Mouse (Mus musculus): Measurements from ENCODE around the gene Trpm3. TPM values are rescaled to one million over a fixed set of nuclear protein-coding genes. Genes with fewer than 3 reads are reported as not detected.

Gene Trpm3
- polyA plus RNA-seq, 1 experiment = 0.12 TPM

DNA sequence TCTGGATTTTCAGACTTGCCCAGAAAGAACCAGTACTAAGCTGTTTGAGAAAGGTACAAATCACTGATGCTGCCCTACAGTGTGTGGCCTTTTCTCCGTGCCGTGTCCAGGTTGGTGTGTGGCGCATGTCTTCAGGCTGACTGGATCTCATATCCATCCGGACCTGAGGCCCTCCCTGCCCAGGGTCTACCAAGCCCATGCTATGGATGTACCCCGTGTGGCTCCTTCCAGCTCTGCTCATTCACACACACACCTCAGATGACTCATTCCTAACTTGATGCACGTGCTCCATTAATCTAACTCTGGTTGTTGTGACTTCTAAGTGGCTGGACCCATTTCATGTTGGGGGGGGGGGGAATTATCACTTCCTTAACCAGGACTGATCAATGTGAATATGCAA lies 789.5 kb downstream of the Trpm3 start:
- 93% methylated on average over 6 of the region's 6 CpGs for whole genome bisulfite sequencing
- no peak for TF ChIP-seq POLR2A (IDR thresholded peaks at IDR 0.05; ENCODE audit: borderline replicate concordance, extremely low read depth, low read depth, low read length)
- TF ChIP-seq CTCF (IDR thresholded peaks at IDR 0.05; ENCODE audit: insufficient read depth, low read length) = no peak
- H3K4me1 ChIP-seq (ENCODE audit: control insufficient read depth, insufficient read depth, low read length) = peaks cover 5% of the 10 kb centered on the region; the same call in 1 of the 2 replicates

DNA sequence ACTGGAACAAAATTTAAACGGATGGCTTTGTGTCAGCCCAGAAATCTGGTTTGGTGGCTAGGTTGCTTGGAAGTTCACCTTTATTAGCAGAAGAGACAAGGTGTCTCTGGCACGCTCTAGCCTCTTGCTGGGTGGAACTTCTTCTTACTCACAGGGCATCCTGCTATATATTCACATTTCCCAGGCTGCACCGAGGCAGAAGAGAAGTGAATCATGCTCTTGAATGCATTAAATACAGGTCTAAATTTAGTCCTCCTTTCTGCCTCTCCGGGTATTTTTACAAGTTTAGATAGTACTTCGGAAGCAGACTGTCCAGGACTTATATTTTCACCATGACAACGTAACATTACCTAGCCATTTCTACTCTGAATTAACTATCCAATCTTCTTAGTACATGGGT lies 790.9 kb downstream of the Trpm3 start:
- TF ChIP-seq POLR2A (IDR thresholded peaks at IDR 0.05; ENCODE audit: borderline replicate concordance, extremely low read depth, low read depth, low read length) (no peak), CTCF (IDR thresholded peaks at IDR 0.05; ENCODE audit: insufficient read depth, low read length) (no peak)
- no peak overlapping the region for H3K4me3 ChIP-seq (replicated peaks; ENCODE audit: extremely low read depth, low read depth, low read length)
- WGBS = 82% methylated on average over 6 of the region's 6 CpGs
- H3K4me1 ChIP-seq (ENCODE audit: control insufficient read depth, insufficient read depth, low read length) = peaks cover 5% of the 10 kb centered on the region; the same call in 1 of the 2 replicates
- no peak for DNase-seq

More for the DNA sequence above, 789.5 kb downstream of the Trpm3 start:
- no peak for DNase-seq
- H3K4me3 ChIP-seq (replicated peaks; ENCODE audit: extremely low read depth, low read depth, low read length) = no peak overlapping the region

DNA sequence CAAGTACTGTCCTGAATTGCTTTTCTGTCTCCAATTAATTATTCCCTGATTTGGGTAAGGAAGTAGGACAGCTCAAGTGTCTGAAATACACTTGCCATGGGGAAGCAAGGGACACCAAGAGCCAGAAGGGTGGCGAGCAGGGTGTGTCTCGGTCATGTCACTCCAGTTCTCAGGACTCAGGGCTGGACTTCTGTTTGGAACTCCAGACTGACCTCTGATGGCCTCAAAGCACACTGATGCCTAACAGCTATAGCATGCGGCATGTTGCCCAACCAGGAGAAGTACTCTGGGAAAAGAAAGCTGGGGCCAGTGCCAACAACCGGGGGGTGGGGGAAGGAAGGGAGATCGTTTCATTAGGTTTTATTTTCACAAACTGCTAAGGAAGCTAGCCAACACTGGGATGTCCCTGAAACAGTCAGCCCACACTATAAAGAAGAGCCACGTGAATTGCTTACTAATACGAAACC lies 791.6 kb downstream of the Trpm3 start:
- WGBS = 26% methylated on average over 7 of the region's 7 CpGs
- peak; percentile 28 for DNase-seq
- TF ChIP-seq POLR2A (IDR thresholded peaks at IDR 0.05; ENCODE audit: borderline replicate concordance, extremely low read depth, low read depth, low read length) (no peak), CTCF (IDR thresholded peaks at IDR 0.05; ENCODE audit: insufficient read depth, low read length) (no peak)
- Histone ChIP-seq H3K4me3 (replicated peaks; ENCODE audit: extremely low read depth, low read depth, low read length) (no peak overlapping the region), H3K4me1 (ENCODE audit: control insufficient read depth, insufficient read depth, low read length) (peaks cover 5% of the 10 kb centered on the region; the same call in 1 of the 2 replicates)

DNA sequence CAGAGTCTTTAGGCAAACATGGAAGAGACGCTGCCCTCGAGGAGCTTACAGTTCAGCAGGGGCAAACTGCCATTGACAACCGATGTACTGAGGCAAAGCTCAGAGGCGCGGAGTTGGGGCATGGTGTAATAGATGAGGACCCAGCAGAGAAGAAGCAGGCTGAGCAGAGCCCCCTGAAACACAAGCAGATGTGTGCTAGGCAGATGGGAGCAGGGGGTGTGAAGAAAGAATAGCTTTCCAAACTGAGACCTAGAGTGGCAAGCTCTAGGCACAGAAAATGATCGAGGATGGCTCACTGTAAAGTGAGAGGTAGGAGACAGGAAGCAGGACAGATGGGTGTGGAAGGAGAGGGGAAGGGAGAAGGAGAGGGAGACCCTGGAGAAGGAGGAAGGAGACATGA lies 792.2 kb downstream of the Trpm3 start:
- DNase-seq = no peak
- no peak overlapping the region for H3K4me3 ChIP-seq (replicated peaks; ENCODE audit: extremely low read depth, low read depth, low read length)
- WGBS = 73% methylated on average over 6 of the region's 6 CpGs
- H3K4me1 ChIP-seq (ENCODE audit: control insufficient read depth, insufficient read depth, low read length) = peaks cover 5% of the 10 kb centered on the region; the same call in 1 of the 2 replicates
- TF ChIP-seq POLR2A (IDR thresholded peaks at IDR 0.05; ENCODE audit: borderline replicate concordance, extremely low read depth, low read depth, low read length) (no peak), CTCF (IDR thresholded peaks at IDR 0.05; ENCODE audit: insufficient read depth, low read length) (no peak)

DNA sequence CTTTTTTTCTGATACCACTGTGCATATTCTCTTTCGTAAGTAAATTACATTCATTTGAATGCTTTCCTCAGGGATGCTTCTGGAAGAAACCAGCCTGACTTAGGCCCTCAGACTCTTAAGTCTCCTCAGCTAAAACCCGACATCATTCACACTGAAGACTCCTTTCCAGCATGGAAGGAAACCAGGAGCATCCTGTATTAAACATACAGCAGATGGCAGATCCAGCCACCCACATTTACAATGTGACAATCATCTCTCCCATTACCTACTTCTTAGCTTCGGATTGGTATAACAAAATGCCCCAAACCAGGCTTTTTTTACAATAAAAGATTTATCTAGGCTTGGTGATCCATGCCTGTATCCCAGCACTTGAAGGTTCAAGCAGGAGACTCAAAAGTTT lies 796.2 kb downstream of the Trpm3 start:
- Histone ChIP-seq H3K4me3 (replicated peaks; ENCODE audit: extremely low read depth, low read depth, low read length) (no peak overlapping the region), H3K4me1 (ENCODE audit: control insufficient read depth, insufficient read depth, low read length) (peaks cover 5% of the 10 kb centered on the region; the same call in 1 of the 2 replicates)
- 79% methylated on average over 3 of the region's 3 CpGs for WGBS
- DNase-seq = no peak
- no peak for TF ChIP-seq CTCF (IDR thresholded peaks at IDR 0.05; ENCODE audit: insufficient read depth, low read length)
- TF ChIP-seq POLR2A (IDR thresholded peaks at IDR 0.05; ENCODE audit: borderline replicate concordance, extremely low read depth, low read depth, low read length) = no peak

DNA sequence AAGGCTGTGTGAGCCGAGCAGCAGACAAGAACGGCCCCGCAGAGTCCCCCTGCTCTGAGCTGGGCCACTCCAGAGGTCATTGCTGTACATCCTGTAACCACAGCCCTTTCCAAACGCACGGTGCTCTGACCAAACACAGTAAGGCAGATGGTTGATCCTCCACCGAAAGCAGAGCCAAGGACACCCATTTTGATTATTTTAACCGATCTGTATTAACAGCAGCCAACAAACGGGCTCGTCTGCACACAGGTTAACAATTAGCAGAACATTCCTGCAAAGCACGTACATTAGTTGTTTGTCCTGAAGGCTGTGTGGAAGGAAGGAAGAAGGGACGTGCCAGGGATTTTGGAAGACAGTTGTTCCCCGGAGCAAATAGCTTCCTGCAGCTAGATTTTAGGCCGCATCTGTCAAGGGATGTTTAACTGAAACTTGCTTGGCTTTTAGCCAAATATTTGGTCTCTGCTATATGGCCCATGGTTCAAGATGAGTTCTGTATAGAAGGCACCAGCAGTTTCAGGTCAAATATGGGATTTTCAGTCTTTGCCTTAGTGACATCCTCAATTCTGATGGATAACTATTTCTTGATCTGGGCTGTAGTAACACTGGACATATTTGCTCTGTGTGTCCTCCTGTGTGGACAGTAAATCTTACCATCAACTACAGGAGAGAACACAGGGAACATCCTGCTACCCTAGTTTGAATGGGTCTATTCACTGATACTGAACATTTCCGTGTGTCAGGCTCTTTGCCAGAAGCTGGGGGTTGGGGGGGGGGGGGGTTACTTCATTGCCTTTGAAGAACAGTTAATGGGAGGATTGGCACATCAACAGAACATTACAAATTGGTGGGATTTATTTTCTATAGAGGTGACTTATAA lies 800.2 kb downstream of the Trpm3 start:
- Histone ChIP-seq H3K4me1 (ENCODE audit: control insufficient read depth, insufficient read depth, low read length) (peaks cover 2% of the 10 kb centered on the region; the same call in 1 of the 2 replicates), H3K4me3 (replicated peaks; ENCODE audit: extremely low read depth, low read depth, low read length) (no peak overlapping the region)
- no peak for DNase-seq
- WGBS = 33% methylated on average over 14 of the region's 14 CpGs
- no peak for TF ChIP-seq POLR2A (IDR thresholded peaks at IDR 0.05; ENCODE audit: borderline replicate concordance, extremely low read depth, low read depth, low read length)
- no peak for TF ChIP-seq CTCF (IDR thresholded peaks at IDR 0.05; ENCODE audit: insufficient read depth, low read length)

- 70% methylated on average over 5 of the region's 5 CpGs for WGBS
- no peak for DNase-seq
- no peak for TF ChIP-seq CTCF (IDR thresholded peaks at IDR 0.05; ENCODE audit: insufficient read depth, low read length)
- TF ChIP-seq POLR2A (IDR thresholded peaks at IDR 0.05; ENCODE audit: borderline replicate concordance, extremely low read depth, low read depth, low read length) = no peak
- no peak overlapping the region for H3K4me3 ChIP-seq (replicated peaks; ENCODE audit: extremely low read depth, low read depth, low read length)
- peaks cover 2% of the 10 kb centered on the region; the same call in 1 of the 2 replicates for H3K4me1 ChIP-seq (ENCODE audit: control insufficient read depth, insufficient read depth, low read length)
These were observed 801.0 kb downstream of the Trpm3 start for GRCm38 (mm10) chr19:22939836-22940235.

- WGBS = 36% methylated on average over 5 of the region's 5 CpGs
These were observed 801.6 kb downstream of the Trpm3 start for GRCm38 (mm10) chr19:22940487-22940886.

DNA sequence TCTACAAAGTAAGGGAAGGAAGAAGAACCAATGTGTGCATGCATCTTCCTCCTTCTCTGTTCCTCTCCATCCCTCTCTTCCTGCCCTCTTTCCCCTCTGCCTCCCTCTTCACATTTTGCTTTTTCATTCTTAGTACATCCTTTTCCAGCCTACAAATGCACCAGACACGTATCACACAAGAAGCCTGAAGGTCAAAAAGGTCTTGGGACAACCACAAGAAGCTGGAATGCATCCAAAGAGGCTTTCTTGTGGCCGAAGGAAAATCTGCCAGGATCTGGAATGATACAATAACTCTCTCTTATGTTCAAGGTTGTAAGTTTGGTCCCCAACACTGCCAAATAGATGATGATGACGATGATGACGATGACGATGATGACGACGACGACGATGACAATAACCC lies 802.1 kb downstream of the Trpm3 start:
- Histone ChIP-seq H3K4me3 (replicated peaks; ENCODE audit: extremely low read depth, low read depth, low read length) (no peak overlapping the region), H3K4me1 (ENCODE audit: control insufficient read depth, insufficient read depth, low read length) (peaks cover 2% of the 10 kb centered on the region; the same call in 1 of the 2 replicates)
- no peak for DNase-seq
- 80% methylated on average over 9 of the region's 9 CpGs for WGBS
- TF ChIP-seq POLR2A (IDR thresholded peaks at IDR 0.05; ENCODE audit: borderline replicate concordance, extremely low read depth, low read depth, low read length) (no peak), CTCF (IDR thresholded peaks at IDR 0.05; ENCODE audit: insufficient read depth, low read length) (no peak)

More at GRCm38 (mm10) chr19:22940487-22940886, 801.6 kb downstream of the Trpm3 start:
- TF ChIP-seq POLR2A (IDR thresholded peaks at IDR 0.05; ENCODE audit: borderline replicate concordance, extremely low read depth, low read depth, low read length) (no peak), CTCF (IDR thresholded peaks at IDR 0.05; ENCODE audit: insufficient read depth, low read length) (peak; percentile 81)
- peaks cover 2% of the 10 kb centered on the region; the same call in 1 of the 2 replicates for H3K4me1 ChIP-seq (ENCODE audit: control insufficient read depth, insufficient read depth, low read length)
- DNase-seq = peak; percentile 48
- no peak overlapping the region for H3K4me3 ChIP-seq (replicated peaks; ENCODE audit: extremely low read depth, low read depth, low read length)

Data from lung, adult 2 months (tissue).